Mouse (Mus musculus) brown adipose tissue, adult 24 weeks (tissue): ENCODE measurements around the gene Ube2cbp. TPM values are rescaled to one million over a fixed set of nuclear protein-coding genes. Genes with fewer than 3 reads are reported as not detected.

ENCODE experiments used
- H3K27ac ChIP-seq: fragments of 200-500 bp; replicated peaks from 2 replicates; pipeline ENCODE4 v1.5.1; 2012; ENCODE audit warnings: low read depth, mild to moderate bottlenecking, low read length
- H3K4me1 ChIP-seq: fragments of 200-500 bp; 2 replicates; pipeline ENCODE4 v1.6.1; 2012; ENCODE audit warnings: low read length, mixed read lengths; ENCODE audit not compliant: control insufficient read depth, insufficient read depth, insufficient read length
- H3K4me3 ChIP-seq: fragments of 200-500 bp; 2 replicates; pipeline ENCODE4 v1.5.1; 2012; ENCODE audit warnings: low read depth, mild to moderate bottlenecking, low read length, moderate library complexity; ENCODE audit not compliant: insufficient read depth
- polyA plus RNA-seq: library from polyadenylated mRNA; stranded (reverse); fragments of >200 nt; gene quantifications from 2 replicates; pipeline ENCODE4 v1.2.4, GENCODE M21; 2012; ENCODE audit not compliant: missing spikeins, insufficient read depth, insufficient read length

Ube2cbp gene
- polyA plus RNA-seq, 1 experiment, result not detected

- Histone ChIP-seq H3K27ac (no peak overlapping the region), H3K4me1 (no peaks in the 10 kb centered on the region), H3K4me3 (no peak overlapping the region)
These were observed 13.7 kb downstream of the Ube2cbp start for GRCm38 (mm10) chr9:86451094-86451493.

- Histone ChIP-seq H3K27ac (no peak overlapping the region), H3K4me1 (no peaks in the 10 kb centered on the region), H3K4me3 (no peak overlapping the region)
These were observed 15.2 kb downstream of the Ube2cbp start for GRCm38 (mm10) chr9:86449581-86449980.

- Histone ChIP-seq H3K27ac (no peak overlapping the region), H3K4me1 (no peaks in the 10 kb centered on the region), H3K4me3 (no peak overlapping the region)
These were observed 17.3 kb downstream of the Ube2cbp start for GRCm38 (mm10) chr9:86447431-86447830.

DNA sequence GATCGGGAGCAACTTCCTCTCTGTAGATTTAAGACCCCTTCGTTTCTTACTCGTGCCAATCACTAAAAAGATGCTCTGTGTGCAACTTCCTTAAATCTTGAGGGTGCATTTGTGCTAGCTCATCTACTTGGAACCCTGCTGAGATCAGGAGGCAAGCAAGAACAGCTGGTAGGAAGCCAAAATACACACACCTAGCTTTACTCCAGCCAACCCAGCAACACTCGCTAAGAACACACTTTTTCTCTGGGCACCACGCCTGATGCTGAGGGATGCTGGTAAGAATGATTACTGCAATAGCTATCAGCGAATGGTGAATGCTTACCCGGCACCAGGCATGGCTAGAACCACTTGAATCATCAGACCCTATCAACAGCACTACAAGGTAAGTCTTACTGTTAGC is 17.9 kb downstream of the Ube2cbp start:
- Histone ChIP-seq H3K27ac (no peak overlapping the region), H3K4me3 (no peak overlapping the region), H3K4me1 (no peaks in the 10 kb centered on the region)

DNA sequence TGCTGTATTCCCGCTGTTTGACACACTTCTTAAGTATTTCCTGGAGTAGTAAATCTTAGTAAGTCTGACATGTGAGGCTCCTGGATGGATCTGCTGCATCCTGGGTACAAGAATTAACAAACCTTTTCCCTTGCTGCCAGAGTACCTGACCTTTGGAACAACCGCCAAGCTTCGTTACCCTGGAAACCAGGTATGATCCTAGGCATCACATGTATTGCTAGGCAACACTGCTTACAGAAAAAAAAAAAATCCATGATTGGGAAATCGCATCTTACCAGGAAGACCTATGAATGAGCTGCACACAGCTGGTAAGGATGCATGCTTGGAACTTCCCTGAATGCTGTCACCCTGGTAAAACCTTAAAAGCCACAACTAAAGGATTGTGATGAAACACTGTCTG is 22.5 kb downstream of the Ube2cbp start:
- Histone ChIP-seq H3K4me1 (no peaks in the 10 kb centered on the region), H3K27ac (no peak overlapping the region), H3K4me3 (no peak overlapping the region)

DNA sequence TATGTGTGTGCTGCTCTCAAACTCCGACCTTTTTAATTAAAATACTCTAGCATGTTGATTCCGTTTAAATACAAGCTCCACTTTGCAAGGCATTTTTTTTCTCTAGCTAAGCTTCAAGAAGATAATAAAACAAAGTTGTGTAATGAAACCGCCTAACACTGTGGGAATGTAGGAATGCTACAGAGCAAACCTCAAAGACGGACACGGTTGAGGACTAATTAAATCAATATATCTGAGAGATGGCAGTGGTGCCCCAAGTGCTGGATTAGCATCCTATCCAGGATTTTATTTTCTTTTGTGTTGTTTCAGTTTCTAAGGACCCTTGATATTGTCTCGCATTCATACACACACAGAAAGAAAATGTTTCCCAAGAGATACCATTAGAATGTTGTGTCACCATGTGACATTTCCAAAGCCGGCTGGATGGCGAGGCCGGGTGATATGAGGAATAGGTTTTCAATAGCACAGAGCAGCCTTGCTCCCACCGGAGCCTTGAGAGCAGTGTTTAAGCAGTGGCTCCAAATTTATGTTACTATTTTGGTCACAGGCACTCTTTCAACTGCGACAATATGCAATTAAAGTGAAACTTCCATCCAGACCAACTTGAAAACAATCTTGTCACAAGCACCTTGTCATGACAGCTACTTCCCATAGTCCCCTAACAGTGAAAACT is 26.3 kb downstream of the Ube2cbp start:
- Histone ChIP-seq H3K4me3 (no peak overlapping the region), H3K4me1 (no peaks in the 10 kb centered on the region), H3K27ac (no peak overlapping the region)

DNA sequence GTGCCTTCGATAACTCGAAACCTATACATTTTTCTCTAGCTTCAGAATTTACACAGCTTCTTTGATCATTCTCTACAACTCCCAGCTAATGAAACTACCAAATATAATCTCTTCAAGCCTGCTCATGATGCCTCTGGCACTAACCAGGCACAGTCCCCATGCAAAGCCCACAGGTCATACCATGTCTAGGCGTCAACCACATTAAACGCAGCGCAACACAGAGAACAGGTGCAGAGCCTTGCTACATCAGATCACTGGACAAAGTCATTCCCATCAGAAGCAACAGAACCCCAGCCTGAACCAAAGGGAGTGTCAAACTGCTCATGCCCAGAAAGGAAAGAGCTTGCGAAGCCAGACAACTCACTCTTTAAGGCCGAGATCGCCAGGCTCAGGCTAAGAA is 28.1 kb downstream of the Ube2cbp start:
- no peak overlapping the region for H3K4me3 ChIP-seq
- H3K27ac ChIP-seq, result no peak overlapping the region
- no peaks in the 10 kb centered on the region for H3K4me1 ChIP-seq

- no peak overlapping the region for H3K4me3 ChIP-seq
These were observed 29.2 kb downstream of the Ube2cbp start for GRCm38 (mm10) chr9:86435510-86435909.

DNA sequence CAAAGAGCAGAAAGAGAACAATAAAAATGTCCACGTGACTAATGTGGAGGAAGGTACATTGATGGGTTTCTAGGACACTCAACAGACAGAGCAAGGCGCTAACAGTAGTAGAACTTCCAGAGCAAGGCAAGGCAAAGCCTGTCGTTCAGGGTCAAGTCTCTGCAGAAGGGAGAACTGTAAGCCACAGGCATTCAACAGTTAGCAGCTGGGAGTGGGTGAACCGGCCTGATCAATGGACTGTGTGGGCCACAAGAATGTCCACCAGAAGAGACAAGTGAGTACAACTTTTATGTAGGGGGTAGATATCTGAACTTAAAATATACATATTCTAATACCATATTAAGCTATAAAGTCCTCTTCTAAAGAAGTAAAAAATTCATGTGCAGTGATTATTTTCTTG is 41.4 kb downstream of the Ube2cbp start:
- no peak overlapping the region for H3K4me3 ChIP-seq
- H3K4me1 ChIP-seq, result no peaks in the 10 kb centered on the region
- no peak overlapping the region for H3K27ac ChIP-seq

More at GRCm38 (mm10) chr9:86435510-86435909, 29.2 kb downstream of the Ube2cbp start:
- H3K4me1 ChIP-seq, result no peaks in the 10 kb centered on the region
- H3K27ac ChIP-seq, result no peak overlapping the region

DNA sequence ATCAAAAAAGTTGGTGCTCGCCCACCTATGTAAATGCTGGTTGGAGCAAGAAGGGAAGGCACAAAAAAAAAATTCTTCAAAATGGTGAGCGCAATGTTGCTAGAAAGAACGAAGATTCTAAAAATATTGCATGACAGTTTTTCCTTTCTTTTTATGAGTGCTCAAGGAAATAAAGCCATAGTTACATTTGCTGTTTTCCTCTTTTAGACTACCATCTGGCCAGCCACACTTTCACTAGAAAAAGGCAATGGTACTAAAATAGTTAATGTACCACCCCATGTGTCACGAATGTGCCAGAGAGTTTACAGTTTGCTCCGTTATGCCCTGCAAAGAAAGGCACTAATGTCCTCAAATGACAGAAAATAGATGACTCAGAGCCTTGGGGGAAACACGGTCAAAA is 45.4 kb downstream of the Ube2cbp start:
- no peaks in the 10 kb centered on the region for H3K4me1 ChIP-seq
- no peak overlapping the region for H3K4me3 ChIP-seq
- H3K27ac ChIP-seq, result no peak overlapping the region

DNA sequence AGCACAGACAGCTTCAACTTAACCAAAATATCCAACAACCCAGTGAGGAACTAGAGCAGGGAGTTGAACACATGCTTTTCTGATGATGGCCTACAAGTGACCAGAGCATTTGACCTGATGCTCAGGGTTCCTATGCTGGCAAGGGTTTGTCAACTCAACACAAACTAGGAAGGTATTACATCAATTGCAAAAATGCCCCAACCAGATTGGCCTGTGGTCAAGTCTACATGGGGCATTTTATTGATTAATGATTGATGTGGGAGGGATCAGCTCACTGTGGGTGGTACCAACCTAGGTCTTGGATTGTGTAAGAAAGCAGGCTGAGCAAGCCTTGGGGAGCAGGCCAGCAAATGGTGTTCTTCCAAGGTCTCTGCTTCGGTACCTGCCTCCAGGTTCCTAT is 46.8 kb downstream of the Ube2cbp start:
- Histone ChIP-seq H3K4me1 (no peaks in the 10 kb centered on the region), H3K27ac (no peak overlapping the region), H3K4me3 (no peak overlapping the region)

- Histone ChIP-seq H3K27ac (no peak overlapping the region), H3K4me1 (no peaks in the 10 kb centered on the region), H3K4me3 (no peak overlapping the region)
These were observed 69.0 kb downstream of the Ube2cbp start for GRCm38 (mm10) chr9:86395785-86396184.

- no peak overlapping the region for H3K4me3 ChIP-seq
- H3K27ac ChIP-seq, result no peak overlapping the region
- H3K4me1 ChIP-seq, result no peaks in the 10 kb centered on the region
These were observed 69.7 kb downstream of the Ube2cbp start for GRCm38 (mm10) chr9:86395012-86395411.

- Histone ChIP-seq H3K4me1 (no peaks in the 10 kb centered on the region), H3K4me3 (no peak overlapping the region), H3K27ac (no peak overlapping the region)
These were observed 71.0 kb downstream of the Ube2cbp start for GRCm38 (mm10) chr9:86393586-86394272.

DNA sequence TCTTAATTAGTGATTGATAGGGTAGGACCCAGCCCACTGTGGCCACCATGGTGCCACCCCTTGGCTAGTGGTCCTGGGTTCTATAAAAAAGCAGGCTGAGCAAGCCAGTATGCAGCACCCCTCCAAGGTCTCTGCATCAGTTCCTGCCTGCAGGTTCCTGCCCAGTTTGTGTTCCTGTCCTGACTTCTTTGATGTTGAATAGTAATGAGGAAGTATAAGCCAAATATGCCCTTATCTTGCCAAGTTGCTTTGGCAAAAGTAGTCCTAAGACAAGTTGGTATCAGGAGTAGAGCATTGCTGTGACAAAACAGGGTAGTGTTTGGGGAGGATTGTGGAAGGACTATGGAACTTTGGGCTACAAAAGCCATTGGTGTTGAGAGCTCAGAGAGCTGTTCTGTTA is 73.3 kb downstream of the Ube2cbp start:
- Histone ChIP-seq H3K4me1 (no peaks in the 10 kb centered on the region), H3K4me3 (no peak overlapping the region), H3K27ac (no peak overlapping the region)

- Histone ChIP-seq H3K4me1 (no peaks in the 10 kb centered on the region), H3K4me3 (no peak overlapping the region), H3K27ac (no peak overlapping the region)
These were observed 74.0 kb downstream of the Ube2cbp start for GRCm38 (mm10) chr9:86390713-86391112.
